Mouse (Mus musculus): ENCODE data around the gene Dnajb12.

DNA sequence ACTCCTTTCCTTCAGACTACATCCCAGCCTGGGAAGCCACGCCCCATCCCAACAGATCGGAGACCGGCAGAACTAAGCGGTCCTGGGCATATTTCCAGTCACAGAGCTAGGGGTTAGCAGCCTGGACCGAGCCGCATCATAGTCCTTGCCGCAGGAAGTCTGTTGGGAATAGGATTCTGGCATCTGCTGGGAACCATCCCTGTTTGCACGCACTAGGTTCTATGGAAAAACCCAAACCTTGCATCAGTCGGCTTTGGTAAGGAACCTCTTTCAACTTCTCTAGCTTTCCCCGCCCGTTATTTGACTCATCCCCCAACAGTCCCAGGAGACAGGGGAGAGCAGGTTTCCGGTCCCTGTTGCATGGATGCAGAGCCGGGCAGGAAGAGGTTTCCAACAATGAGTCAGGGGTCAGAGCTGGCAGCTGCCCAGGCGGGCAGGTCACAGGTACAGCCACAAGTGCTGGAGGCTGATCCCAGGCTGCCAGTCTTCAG lies 30.0 kb downstream of the Dnajb12 start:
- no peak; the same call in 1 of the 2 replicates for TF ChIP-seq POLR2A (IDR thresholded peaks at IDR 0.05; ENCODE audit: low read depth, low read length)
- no peak for TF ChIP-seq CTCF (IDR thresholded peaks at IDR 0.05; ENCODE audit: borderline replicate concordance, insufficient read depth, low read length)
